Mouse (Mus musculus): ENCODE results near the gene Nrip3.

Gene Nrip3

GRCm38 (mm10) chr7:109781470-109782203, at the start of gene Nrip3:
Gene Nrip3, minus strand, starts transcription at chr7:109782025.
- DNase-seq (ENCODE audit: low read depth) = no peak

GRCm38 (mm10) chr7:109831376-109831775, 49.6 kb upstream of the Nrip3 start:
- no peak for DNase-seq (ENCODE audit: low read depth)

- DNase-seq (ENCODE audit: low read depth) = no peak
Observed at GRCm38 (mm10) chr7:109826911-109827310, 45.1 kb upstream of the Nrip3 start.

GRCm38 (mm10) chr7:109825293-109825692, 43.5 kb upstream of the Nrip3 start:
- DNase-seq (ENCODE audit: low read depth) = peak; percentile 28

GRCm38 (mm10) chr7:109818600-109818999, 36.8 kb upstream of the Nrip3 start:
- DNase-seq (ENCODE audit: low read depth) = no peak

GRCm38 (mm10) chr7:109817954-109818353, 36.1 kb upstream of the Nrip3 start:
- DNase-seq (ENCODE audit: low read depth) = no peak

- no peak for DNase-seq (ENCODE audit: low read depth)
Observed at GRCm38 (mm10) chr7:109813330-109814140, 31.7 kb upstream of the Nrip3 start.

- peak; percentile 57 for DNase-seq (ENCODE audit: low read depth)
Observed at GRCm38 (mm10) chr7:109807616-109808485, 26.0 kb upstream of the Nrip3 start.

GRCm38 (mm10) chr7:109804843-109805242, 23.0 kb upstream of the Nrip3 start:
- peak; percentile 37 for DNase-seq (ENCODE audit: low read depth)

GRCm38 (mm10) chr7:109804355-109804754, 22.5 kb upstream of the Nrip3 start:
- DNase-seq (ENCODE audit: low read depth) = no peak

- DNase-seq (ENCODE audit: low read depth) = no peak
Observed at GRCm38 (mm10) chr7:109803516-109803915, 21.7 kb upstream of the Nrip3 start.

- no peak for DNase-seq (ENCODE audit: low read depth)
Observed at GRCm38 (mm10) chr7:109800626-109801025, 18.8 kb upstream of the Nrip3 start.

- peak; percentile 43 for DNase-seq (ENCODE audit: low read depth)
Observed at GRCm38 (mm10) chr7:109799168-109799567, 17.3 kb upstream of the Nrip3 start.

- peak; percentile 19 for DNase-seq (ENCODE audit: low read depth)
Observed at GRCm38 (mm10) chr7:109795564-109795963, 13.7 kb upstream of the Nrip3 start.

GRCm38 (mm10) chr7:109794556-109794955, 12.7 kb upstream of the Nrip3 start:
- peak; percentile 37 for DNase-seq (ENCODE audit: low read depth)

GRCm38 (mm10) chr7:109792759-109793158, 10.9 kb upstream of the Nrip3 start:
- peak; percentile 69 for DNase-seq (ENCODE audit: low read depth)

- DNase-seq (ENCODE audit: low read depth) = no peak
Observed at GRCm38 (mm10) chr7:109790818-109791217, 9.0 kb upstream of the Nrip3 start.

GRCm38 (mm10) chr7:109787860-109788259, 6.0 kb upstream of the Nrip3 start:
- no peak for DNase-seq (ENCODE audit: low read depth)

GRCm38 (mm10) chr7:109783281-109783680, 1.5 kb upstream of the Nrip3 start:
- DNase-seq (ENCODE audit: low read depth) = no peak

- no peak for DNase-seq (ENCODE audit: low read depth)
Observed at GRCm38 (mm10) chr7:109781087-109781469, 747 bp downstream of the Nrip3 start.

GRCm38 (mm10) chr7:109772251-109772650, 9.6 kb downstream of the Nrip3 start:
- DNase-seq (ENCODE audit: low read depth) = no peak

- no peak for DNase-seq (ENCODE audit: low read depth)
Observed at GRCm38 (mm10) chr7:109768699-109769383, 13.0 kb downstream of the Nrip3 start.
